Mouse (Mus musculus) kidney, adult 18-20 months (tissue): ENCODE results near the gene Fer.

Source experiments
- DNase-seq: peaks from one replicate; pipeline ENCODE4 v3.0.0; 2021

Fer gene

DNA sequence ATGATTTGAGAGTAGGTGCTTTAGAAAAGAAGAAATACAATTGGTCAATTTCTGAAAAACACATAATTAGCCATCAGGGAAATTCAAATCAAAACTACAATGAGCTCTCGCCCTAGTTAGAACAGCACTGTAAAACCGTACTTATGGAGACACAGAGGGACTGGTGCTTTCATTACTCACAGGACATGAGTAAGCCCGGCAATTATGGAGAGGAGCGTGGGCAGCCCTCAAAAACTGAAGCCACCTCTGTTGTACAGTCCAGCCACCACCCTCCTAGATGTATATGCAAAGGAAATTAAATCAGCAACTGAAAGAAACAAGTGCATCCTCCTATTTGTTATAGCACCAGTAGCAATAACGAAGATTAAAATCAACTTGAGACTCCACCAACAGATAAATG, 304.9 kb downstream of the Fer start:
- DNase-seq = no peak

DNA sequence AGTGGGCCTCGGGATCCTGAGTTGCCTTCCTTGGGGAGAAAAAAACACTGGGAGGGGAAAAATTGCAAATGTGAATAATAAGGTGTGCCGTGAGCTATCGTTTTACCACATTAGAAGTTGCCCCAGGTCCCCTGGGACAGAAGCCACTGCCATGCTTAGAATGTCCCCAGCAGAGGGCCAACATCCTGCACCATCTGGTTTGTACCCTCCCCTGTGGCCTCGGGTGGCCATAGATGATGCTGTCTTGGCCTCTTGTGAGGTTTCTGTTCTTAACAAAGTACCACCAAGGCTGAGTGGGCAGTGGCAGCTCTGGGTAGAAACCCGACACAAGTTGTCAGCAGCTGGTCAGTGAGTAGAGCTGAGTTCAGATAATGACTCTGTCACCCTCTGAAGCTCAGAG, 307.2 kb downstream of the Fer start:
- no peak for DNase-seq

DNA sequence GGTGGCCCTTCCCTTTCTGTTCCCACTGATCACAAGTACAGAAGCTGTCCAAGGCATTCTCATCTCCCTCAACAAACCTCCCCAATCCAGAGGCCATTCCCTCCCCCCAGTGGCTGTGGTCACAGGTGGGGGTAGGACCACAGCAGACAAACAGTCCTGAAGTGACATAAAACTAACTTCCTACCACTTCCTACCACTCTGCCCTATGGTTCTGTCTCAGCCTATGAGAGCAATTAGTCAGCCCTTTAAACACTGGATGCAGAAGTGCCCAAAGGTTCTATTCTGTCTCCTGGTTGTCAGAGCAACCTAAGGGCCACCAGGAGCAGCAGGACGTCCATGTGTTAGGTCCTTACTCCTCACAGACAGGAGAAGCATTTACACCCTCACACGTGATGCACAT, 309.6 kb downstream of the Fer start:
- no peak for DNase-seq

DNA sequence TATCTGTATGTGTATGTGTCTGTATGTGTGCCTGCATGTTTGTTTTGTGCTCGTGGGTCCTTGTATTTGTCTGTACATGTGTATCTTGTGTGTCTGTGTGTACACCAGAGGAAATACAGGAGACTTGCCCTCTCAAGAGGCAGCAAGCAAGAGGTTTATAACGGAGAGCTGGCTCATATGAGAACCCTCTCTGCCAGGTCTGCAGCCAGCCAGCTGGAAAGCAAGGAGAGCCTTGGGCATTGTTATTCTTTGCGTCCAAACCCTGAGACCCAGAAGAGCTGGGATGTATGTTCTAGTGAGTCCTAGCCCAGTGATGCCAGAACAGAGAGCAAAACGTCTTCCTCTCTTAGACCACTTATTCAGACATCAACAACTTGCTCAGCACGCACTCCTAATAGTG, 317.7 kb downstream of the Fer start:
- no peak for DNase-seq

DNA sequence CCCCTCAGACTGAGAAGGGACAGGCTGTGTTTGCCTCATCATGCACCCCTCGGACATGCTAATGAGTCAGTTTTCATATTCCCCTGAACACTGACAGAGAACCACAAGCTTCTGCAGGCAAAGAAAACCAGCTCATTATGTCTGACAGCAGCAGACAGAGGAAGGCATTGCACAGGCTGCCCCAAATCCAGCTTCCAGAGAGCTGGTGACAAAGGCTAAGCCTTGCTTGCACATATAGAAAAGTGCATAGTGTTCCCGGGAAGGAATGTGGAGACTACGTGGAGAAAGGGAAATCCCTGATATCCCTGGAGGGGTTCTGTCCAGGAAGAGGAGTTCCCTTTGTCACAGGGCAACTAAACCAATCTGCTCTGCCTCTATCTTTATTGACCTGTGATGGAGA, 318.4 kb downstream of the Fer start:
- DNase-seq = no peak

DNA sequence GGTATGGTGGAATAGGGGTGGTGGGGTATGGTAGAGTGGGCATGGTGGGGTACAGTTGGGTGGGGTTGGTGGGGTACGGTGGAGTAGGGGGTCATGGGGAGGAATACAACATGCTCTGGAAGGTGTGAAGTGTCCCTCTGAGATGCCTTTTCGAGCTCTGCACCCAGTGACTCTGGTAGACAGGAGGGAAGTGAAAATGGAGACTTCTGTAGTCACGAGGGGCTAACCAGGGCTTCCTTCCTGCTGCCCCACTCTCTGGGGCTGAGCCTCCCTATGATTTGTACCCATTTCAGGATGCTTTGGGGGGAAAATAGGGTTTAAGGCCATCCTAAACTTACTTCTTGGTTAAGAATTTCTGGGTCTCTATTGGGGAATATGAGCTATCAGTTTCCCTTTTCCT, 319.7 kb downstream of the Fer start:
- no peak for DNase-seq

DNA sequence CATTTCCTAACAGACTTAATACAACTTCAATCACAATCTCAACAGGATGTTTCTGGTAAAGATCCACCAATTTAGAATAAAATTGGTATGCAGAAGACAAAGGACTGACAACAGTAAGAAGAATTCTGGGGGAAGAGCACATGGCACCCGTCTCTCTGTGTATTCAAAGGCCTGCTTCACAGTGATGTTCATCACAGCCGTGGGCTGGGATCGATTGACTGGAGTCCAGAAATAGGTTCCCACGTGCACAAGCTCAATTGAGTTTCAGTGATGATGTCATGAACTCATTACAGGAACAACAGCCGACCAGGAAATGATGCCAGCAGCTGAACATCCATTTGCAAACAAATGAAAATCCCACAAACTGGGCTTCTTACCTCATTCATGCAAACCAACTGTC, 320.3 kb downstream of the Fer start:
- DNase-seq = no peak
